17 mouse cellular contexts compared by ENCODE assay signal in the genomic region with DNA sequence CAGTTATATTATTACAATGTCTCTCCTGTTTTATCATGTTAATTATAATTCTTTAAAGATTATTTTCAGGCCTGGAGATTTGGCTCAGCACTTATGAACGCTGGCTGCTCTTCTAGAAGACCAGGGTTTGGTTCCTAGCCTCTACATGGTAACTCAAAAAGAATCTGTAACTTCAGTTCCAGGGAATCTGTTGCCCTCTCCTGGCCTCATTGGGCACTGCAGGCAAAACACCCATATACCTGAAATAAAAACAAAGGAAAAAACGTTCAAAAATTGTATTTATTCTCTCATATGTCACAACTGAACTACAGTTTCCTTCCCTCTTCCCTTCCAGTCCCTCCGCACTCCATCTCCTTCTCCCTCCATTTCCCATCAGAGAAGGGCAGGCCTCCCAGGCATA.
A peak's percentile ranks its signal among the peaks of the same experiment; 100 is the strongest.
DNase-seq lines count a peak whose midpoint lies in the region; ATAC-seq lines count a peak whose summit lies in the region.
"Had no signal": no experiment of that assay in that cellular context is flagged by ENCODE, and none has a peak within 500 bp of the region (broad histone marks: within the 10 kb centered on the region; RNA-seq: fewer than 3 reads in every experiment).

No protein-coding gene starts in this region.

- no peak overlapping the region for H3K4me2 ChIP-seq in heart, embryonic 11.5 days
- H3K4me2 ChIP-seq: embryonic facial prominence, embryonic 12.5 days; forebrain, embryonic 13.5 days; intestine, embryonic 15.5 days; midbrain, embryonic 15.5 days had no signal

- no peak overlapping the region for H3K27ac ChIP-seq in heart, embryonic 11.5 days (ENCODE audit: low read depth, low read length)
- H3K27ac ChIP-seq: embryonic facial prominence, embryonic 12.5 days; forebrain, embryonic 13.5 days; intestine, embryonic 15.5 days; limb, embryonic 10.5 days; midbrain, embryonic 15.5 days had no signal

- H3K9me3 ChIP-seq in heart, embryonic 11.5 days (replicated peaks; ENCODE audit: control insufficient read depth, low read length), result no peaks in the 10 kb centered on the region
- H3K9me3 ChIP-seq: embryonic facial prominence, embryonic 12.5 days; intestine, embryonic 15.5 days; limb, embryonic 10.5 days; midbrain, embryonic 15.5 days had no signal

- H3K27me3 ChIP-seq in heart, embryonic 11.5 days (ENCODE audit: control insufficient read depth, insufficient read depth, low read length), result no peaks in the 10 kb centered on the region
- H3K27me3 ChIP-seq: embryonic facial prominence, embryonic 12.5 days; intestine, embryonic 15.5 days; midbrain, embryonic 15.5 days had no signal

- H3K4me3 ChIP-seq in heart, embryonic 11.5 days (ENCODE audit: low read depth, low read length), result no peak overlapping the region
- H3K4me3 ChIP-seq: embryonic facial prominence, embryonic 12.5 days; forebrain, embryonic 13.5 days; intestine, embryonic 15.5 days; limb, embryonic 10.5 days; midbrain, embryonic 15.5 days had no signal

- no peaks in the 10 kb centered on the region for H3K36me3 ChIP-seq in heart, embryonic 11.5 days (ENCODE audit: control insufficient read depth, insufficient read depth, low read length)
- H3K36me3 ChIP-seq: embryonic facial prominence, embryonic 12.5 days; intestine, embryonic 15.5 days; limb, embryonic 10.5 days; midbrain, embryonic 15.5 days had no signal

- H3K9ac ChIP-seq in heart, embryonic 11.5 days (ENCODE audit: low read depth, low read length), result no peak overlapping the region
- H3K9ac ChIP-seq: embryonic facial prominence, embryonic 12.5 days; forebrain, embryonic 13.5 days; intestine, embryonic 15.5 days; midbrain, embryonic 15.5 days had no signal

- 50% methylated on average over 3 of the region's 3 CpGs for WGBS in heart, embryonic 11.5 days (ENCODE audit: insufficient replicate concordance)

- peaks cover 7% of the 10 kb centered on the region for H3K4me1 ChIP-seq in heart, embryonic 11.5 days (ENCODE audit: control insufficient read depth, insufficient read depth, low read length)
- H3K4me1 ChIP-seq: embryonic facial prominence, embryonic 12.5 days; forebrain, embryonic 13.5 days had no signal

- peak; percentile 39 for DNase-seq in CD4-positive, CD25-positive, alpha-beta regulatory T cell, adult 2 months (ENCODE audit: low read depth, low spot score)
- DNase-seq in kidney, postnatal 4 days, result peak; percentile 10 to 26
- DNase-seq in kidney, adult 11 months, result no peak
- peak; percentile 22 for DNase-seq in ES-CJ7 (ENCODE audit: low read depth, low spot score)
- DNase-seq in right cerebral cortex, postnatal 10 days (ENCODE audit: low spot score in 2 of 2), result no peak
- DNase-seq: cerebellum, adult 9-10 months; gastrocnemius, postnatal 36 days; heart, postnatal 14 days; lung, postnatal 14 days had no signal

- no peak for ATAC-seq in CD4-positive, CD25-positive, alpha-beta regulatory T cell, adult 4 months
- 0 out of 2 replicates have a peak, but pooled peaks have one; percentile 24 for ATAC-seq in megakaryocyte progenitor cell, adult 5-6 weeks (replicated peaks; ENCODE audit: poor library complexity)
- ATAC-seq in heart, embryonic 11.5 days (replicated peaks; ENCODE audit: insufficient number of reproducible peaks, low FRiP score, low TSS enrichment), result no peak
- ATAC-seq: forebrain, embryonic 13.5 days; intestine, embryonic 15.5 days; midbrain, embryonic 15.5 days had no signal

Comparison
In these comparisons a context has a peak if more than half of its experiments do, and no peak if none do; other contexts are left out.
1. DNase-seq: peak in CD4-positive, CD25-positive, alpha-beta regulatory T cell, adult 2 months (single experiment), kidney, postnatal 4 days (2 of 2) and ES-CJ7 (single experiment); none in kidney, adult 11 months (single experiment) and right cerebral cortex, postnatal 10 days (0 of 2).